Mouse (Mus musculus) small intestine, adult 2 months (tissue): Measurements from ENCODE around the gene Fam240a.

ENCODE experiments used
- CTCF ChIP-seq: fragments of 200-500 bp; IDR thresholded peaks from 2 replicates; pipeline ENCODE4 v1.5.1; 2012; ENCODE audit warnings: low read depth, mild to moderate bottlenecking, control low read depth, inconsistent platforms, low read length, moderate library complexity, mixed read lengths; ENCODE audit not compliant: insufficient replicate concordance, insufficient read length; ENCODE audit errors: extremely low read depth
- POLR2A ChIP-seq: fragments of 200-500 bp; IDR thresholded peaks from 2 replicates; pipeline ENCODE4 v1.6.1; 2012; ENCODE audit warnings: low read depth, mild to moderate bottlenecking, control low read depth, inconsistent platforms, low read length, moderate library complexity

- TF ChIP-seq POLR2A (no peak), CTCF (no peak)
Measured at GRCm38 (mm10) chr9:110946548-110947044, 29.9 kb upstream of the Fam240a start.
